Mouse (Mus musculus) gonadal fat pad, adult 2 months (tissue): ENCODE data around the gene Hoxb7. TPM values are rescaled to one million over a fixed set of nuclear protein-coding genes. Genes with fewer than 3 reads are reported as not detected.

Experiments
- DNase-seq: peaks from one replicate; pipeline ENCODE4 v3.0.0-alpha.2; 2012; ENCODE audit warnings: low read depth
- polyA plus RNA-seq: library from polyadenylated mRNA; depleted of rRNA; stranded (reverse); fragments of >200 nt; gene quantifications from 2 replicates; pipeline ENCODE4 v1.2.3, GENCODE M21; 2012

The Hoxb7 gene
- polyA plus RNA-seq, 1 experiment, result 49.4 TPM

DNA sequence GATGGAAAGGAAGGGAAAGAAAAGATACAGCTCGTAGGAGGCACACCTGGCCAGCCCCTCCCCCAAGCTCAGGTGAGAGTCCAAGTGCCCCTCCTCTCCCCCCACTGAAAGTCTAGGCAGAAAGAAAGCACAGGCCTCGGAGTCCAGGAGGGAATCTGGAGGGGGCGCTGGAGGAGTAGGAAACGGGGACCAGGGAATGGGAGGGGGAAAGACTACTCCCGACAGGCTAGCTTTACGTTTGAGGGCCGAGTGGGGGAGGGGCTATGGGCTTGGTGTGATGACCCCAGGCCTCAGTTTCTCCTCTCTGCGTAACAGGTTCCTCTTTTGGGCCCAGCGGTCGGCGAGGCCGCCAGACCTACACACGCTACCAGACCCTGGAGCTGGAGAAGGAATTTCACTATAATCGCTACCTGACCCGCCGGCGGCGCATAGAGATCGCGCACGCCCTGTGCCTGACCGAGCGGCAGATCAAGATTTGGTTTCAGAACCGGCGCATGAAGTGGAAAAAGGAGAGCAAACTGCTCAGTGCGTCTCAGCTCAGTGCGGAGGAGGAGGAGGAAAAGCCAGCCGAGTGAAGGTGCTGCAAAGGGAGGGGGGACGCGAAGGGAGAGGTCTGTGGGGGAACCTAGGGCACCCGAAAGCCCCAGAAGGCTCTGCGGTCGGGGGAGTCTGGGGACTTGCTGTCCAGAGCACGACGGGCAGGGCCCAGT lies 14.1 kb downstream of the Hoxb7 start:
- DNase-seq, result no peak

DNA sequence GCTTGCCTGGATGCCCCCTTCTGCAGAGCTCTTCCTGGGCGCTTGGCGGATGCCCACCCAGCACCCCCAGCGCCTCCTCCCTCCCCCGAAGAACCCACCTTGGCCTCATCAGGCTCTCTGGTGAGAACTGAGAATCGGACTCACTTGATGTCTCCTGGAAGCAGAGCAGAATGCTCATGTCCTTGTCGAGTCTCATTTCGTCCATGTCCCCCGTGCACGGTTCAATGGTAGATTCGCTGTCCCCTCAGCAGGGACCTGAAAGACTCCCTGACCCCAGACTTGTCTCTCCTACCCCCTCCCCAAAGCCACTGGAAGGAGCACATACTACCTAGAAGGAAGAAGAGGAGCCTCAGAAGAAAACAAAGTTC lies 14.6 kb downstream of the Hoxb7 start:
- DNase-seq, result no peak

DNA sequence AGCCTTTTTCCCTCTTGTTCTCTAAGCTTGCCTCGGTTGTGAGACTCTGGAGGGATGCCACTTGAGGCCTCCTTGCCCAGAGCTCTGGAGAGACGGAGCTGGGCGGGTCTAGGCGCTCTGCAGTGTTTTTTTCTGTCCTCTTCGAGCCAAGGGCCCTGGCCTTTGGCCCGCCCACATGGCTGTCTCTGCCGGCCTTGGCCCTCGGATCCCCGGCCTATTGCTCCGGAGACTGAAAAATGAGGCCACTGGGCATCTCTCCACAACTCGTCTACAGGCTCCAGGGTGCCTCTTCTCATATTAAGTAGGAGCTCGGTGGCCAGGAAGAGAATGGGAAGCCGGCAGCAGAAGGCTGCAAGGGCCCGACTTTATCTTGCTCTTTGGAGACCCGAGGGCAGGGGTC lies 15.4 kb downstream of the Hoxb7 start:
- DNase-seq, result no peak

GRCm38 (mm10) chr11:96302381-96303150 lies 16.1 kb downstream of the Hoxb7 start:
- no peak for DNase-seq

GRCm38 (mm10) chr11:96303151-96304099 lies 17.0 kb downstream of the Hoxb7 start, which contains the start of gene Hoxb5:
Gene Hoxb5 (plus strand): TSS chr11:96303336.
- DNase-seq, result no peak

DNA sequence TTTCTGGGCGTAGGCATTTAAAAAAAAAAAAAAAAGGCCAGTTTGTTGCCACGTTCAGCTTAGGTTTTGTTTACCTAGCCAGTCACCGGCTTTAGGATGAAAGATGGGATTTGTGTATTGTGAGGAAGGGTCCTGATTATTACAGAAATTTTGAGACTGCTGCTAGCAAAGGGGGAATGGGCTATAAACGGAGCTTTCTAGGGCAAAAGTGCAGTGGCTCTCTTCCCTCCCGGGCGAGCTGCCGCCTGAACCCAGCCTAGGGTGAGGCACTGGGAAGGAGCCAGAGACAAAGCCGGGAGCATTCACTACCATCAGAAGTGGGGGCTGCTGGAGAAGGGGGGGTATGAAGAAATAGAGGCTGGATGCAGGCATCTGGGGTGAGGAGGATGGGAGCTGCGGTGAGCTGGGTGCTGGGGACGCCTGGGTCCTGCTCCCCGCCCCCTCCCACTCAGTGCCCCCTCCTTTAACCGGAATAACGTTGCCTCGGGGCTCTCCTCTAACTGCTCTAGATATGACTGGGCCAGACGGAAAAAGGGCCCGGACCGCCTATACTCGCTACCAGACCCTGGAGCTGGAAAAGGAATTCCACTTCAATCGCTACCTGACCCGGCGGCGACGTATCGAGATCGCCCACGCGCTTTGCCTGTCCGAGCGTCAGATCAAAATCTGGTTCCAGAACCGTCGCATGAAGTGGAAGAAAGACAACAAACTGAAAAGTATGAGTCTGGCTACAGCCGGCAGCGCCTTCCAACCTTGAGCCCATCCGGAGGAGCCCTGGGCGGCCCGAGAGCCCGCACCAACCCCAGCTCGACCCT lies 18.2 kb downstream of the Hoxb7 start:
- DNase-seq, result no peak

DNA sequence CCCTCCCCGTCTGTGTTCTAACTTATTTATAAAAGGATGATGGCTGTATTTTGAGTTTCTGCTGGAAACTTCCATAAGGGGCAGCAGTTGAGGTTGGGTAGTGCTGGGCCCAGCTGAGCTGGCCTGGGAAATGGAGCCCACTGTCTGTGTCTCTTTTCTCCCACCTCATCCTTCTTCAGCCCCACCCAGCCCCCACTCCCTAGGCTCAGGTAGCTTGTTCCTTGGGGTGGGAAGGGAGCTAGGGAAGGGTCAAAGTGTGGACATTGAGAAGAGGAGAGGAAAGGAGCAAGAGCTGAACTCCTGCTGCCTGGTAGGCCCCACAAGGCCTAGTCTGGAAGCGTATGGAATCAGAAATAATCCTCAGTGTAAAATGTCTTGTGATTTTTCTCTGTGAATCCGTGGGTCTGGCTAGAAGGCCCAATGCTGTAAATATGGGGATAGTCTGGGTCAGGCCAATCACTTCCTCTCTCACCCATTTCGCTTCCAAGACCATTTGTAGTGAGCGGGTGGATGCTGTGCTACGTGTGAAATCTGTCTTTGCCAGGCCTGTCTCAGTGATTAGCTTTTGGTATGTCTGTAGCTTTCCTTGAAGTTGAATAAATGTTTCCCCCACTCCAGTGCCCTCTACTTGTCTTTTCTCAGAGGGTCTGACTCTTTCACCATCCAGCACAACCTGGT lies 19.2 kb downstream of the Hoxb7 start:
- DNase-seq, result no peak

- no peak for DNase-seq
Measured at GRCm38 (mm10) chr11:96306183-96306907, 19.9 kb downstream of the Hoxb7 start.

- DNase-seq, result no peak
Measured at GRCm38 (mm10) chr11:96306908-96307269, 20.5 kb downstream of the Hoxb7 start.

GRCm38 (mm10) chr11:96308763-96309162 lies 22.3 kb downstream of the Hoxb7 start:
- no peak for DNase-seq

DNA sequence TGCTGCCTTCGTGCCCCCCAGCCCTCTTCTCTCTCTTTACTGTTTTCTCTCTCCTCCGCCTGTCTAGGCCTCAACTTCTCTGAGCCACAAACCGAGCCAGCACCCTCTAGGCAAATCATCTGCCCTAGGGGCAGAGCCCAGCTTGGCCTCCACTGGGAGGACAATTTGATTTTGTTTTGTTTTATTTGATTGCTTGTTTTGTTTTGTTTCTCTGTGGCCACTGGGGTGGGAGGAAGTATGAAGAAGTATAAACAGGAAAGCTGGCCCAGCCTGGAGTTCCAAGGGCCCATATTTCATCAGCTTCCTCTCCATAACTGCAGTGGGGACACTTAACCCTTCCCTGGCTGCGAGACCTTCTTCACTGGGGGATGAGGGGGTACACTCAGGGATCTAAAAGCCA lies 22.9 kb downstream of the Hoxb7 start:
- no peak for DNase-seq

GRCm38 (mm10) chr11:96310183-96310938 lies 23.9 kb downstream of the Hoxb7 start:
- no peak for DNase-seq

- DNase-seq, result no peak
Measured at GRCm38 (mm10) chr11:96311097-96311496, 24.7 kb downstream of the Hoxb7 start.

- no peak for DNase-seq
Measured at GRCm38 (mm10) chr11:96311520-96312417, 25.3 kb downstream of the Hoxb7 start.

DNA sequence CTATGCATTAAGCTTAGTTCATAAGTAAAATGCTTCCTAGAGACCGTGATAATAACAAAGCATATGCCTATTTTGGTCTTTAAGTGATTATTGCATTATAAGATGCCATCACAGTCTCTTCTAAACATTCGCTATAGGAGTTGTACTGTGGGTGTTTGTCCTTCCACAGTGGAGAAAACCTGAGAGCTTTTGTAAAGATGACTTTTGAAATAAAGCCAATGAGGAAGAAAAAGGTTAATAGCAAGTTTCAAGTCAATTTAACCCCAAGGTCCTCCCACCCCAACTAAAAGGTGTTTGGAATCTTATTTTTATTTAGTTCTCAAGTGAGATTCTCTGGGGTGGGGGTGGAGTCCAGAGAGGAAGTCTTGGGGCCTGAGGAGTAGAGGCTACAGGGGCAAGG lies 26.7 kb downstream of the Hoxb7 start:
- DNase-seq, result no peak

GRCm38 (mm10) chr11:96313806-96314428 lies 27.5 kb downstream of the Hoxb7 start:
- no peak for DNase-seq

GRCm38 (mm10) chr11:96314671-96315343 lies 28.4 kb downstream of the Hoxb7 start:
- no peak for DNase-seq
